Mouse (Mus musculus): ENCODE measurements around the gene Nudt8.

DNA sequence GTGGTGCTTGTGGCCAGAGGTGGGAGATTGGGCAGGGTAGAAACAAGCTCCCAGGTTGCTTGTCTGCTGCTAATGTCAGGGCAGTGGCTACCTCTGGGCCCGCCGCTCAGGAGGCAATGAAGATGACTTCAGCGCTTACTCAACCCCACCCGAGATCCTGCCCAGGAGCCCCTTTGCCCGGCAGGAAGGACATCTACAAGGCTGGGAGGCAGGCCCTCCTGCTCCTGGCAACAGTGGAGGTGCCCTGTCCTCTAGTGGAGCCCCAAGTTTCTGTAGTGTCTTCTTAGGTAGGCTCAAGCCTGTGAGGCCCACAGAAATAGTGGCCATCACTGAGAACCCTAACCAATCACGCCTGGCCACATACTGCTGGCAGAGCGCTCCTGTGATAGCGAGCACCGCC is 4.7 kb downstream of the Nudt8 start:
- no peak for TF ChIP-seq POLR2A (IDR thresholded peaks at IDR 0.05; ENCODE audit: borderline replicate concordance, extremely low read depth, insufficient read depth, insufficient read length, poor library complexity, severe bottlenecking)
- no peak for TF ChIP-seq CTCF (IDR thresholded peaks at IDR 0.05; ENCODE audit: borderline replicate concordance, extremely low read depth, insufficient read depth, insufficient read length)
